Mouse (Mus musculus) lung, postnatal 0 days (tissue): ENCODE data around the gene Arl8b.

ENCODE experiments used
- CTCF ChIP-seq: IDR thresholded peaks from 2 replicates; pipeline ENCODE4 v1.5.1; 2016; ENCODE audit warnings: antibody characterized with exemption, mild to moderate bottlenecking
- EP300 ChIP-seq: IDR thresholded peaks from 2 replicates; pipeline ENCODE4 v1.6.1; 2016; ENCODE audit warnings: antibody characterized with exemption, mild to moderate bottlenecking, control low read depth

DNA sequence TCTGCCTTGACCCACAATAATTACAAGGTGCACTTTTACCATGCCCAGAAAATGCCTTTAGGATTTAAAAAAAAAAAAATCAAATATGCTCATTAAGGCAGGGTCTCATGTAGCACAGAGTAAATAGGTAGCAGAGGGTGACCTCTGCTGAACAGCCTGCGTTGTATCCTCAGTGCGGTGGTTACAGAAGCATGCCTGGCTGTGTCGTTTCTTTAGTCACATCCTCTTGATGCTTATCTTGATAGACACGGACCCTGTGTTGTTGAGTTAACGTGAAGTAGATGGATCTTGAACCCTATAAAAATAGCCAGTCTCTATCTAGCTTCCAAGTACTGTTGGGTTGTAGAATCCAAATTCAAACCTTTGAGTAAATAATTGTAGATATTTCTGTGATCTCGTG, 50.1 kb downstream of the Arl8b start:
- TF ChIP-seq CTCF (no peak), EP300 (no peak)
